Mouse (Mus musculus): ENCODE measurements around the gene Sbsn. TPM values are rescaled to one million over a fixed set of nuclear protein-coding genes. Genes with fewer than 3 reads are reported as not detected.

Sbsn gene
- polyA plus RNA-seq, 1 experiment from 2014 or later: 163 TPM

- ATAC-seq (ENCODE audit: insufficient number of reproducible peaks, low FRiP score, low TSS enrichment, low read depth): no peak
- Histone ChIP-seq H3K9ac (no peak overlapping the region), H3K4me2 (replicated peaks) (no peak overlapping the region), H3K4me3 (replicated peaks) (no peak overlapping the region), H3K36me3 (no peaks in the 10 kb centered on the region), H3K27ac (replicated peaks) (no peak overlapping the region), H3K9me3 (replicated peaks) (no peaks in the 10 kb centered on the region), H3K4me1 (peaks cover 5% of the 10 kb centered on the region; the same call in 1 of the 2 replicates), H3K27me3 (no peaks in the 10 kb centered on the region)
- WGBS: 64% methylated on average over 1 of the region's 1 CpGs
These were observed 33.9 kb downstream of the Sbsn start for GRCm38 (mm10) chr7:30785154-30785553.

- Histone ChIP-seq H3K27me3 (no peaks in the 10 kb centered on the region), H3K4me3 (replicated peaks) (no peak overlapping the region), H3K4me1 (peaks cover 5% of the 10 kb centered on the region; the same call in 1 of the 2 replicates), H3K4me2 (replicated peaks) (no peak overlapping the region), H3K27ac (replicated peaks) (0 out of 2 replicates have a peak overlapping the region, but pooled peaks have one; percentile 23), H3K9me3 (replicated peaks) (no peaks in the 10 kb centered on the region), H3K9ac (no peak overlapping the region), H3K36me3 (no peaks in the 10 kb centered on the region)
- WGBS: 53% methylated on average over 13 of the region's 13 CpGs
- no peak for ATAC-seq (ENCODE audit: insufficient number of reproducible peaks, low FRiP score, low TSS enrichment, low read depth)
These were observed 34.7 kb downstream of the Sbsn start for GRCm38 (mm10) chr7:30785721-30786546.

DNA sequence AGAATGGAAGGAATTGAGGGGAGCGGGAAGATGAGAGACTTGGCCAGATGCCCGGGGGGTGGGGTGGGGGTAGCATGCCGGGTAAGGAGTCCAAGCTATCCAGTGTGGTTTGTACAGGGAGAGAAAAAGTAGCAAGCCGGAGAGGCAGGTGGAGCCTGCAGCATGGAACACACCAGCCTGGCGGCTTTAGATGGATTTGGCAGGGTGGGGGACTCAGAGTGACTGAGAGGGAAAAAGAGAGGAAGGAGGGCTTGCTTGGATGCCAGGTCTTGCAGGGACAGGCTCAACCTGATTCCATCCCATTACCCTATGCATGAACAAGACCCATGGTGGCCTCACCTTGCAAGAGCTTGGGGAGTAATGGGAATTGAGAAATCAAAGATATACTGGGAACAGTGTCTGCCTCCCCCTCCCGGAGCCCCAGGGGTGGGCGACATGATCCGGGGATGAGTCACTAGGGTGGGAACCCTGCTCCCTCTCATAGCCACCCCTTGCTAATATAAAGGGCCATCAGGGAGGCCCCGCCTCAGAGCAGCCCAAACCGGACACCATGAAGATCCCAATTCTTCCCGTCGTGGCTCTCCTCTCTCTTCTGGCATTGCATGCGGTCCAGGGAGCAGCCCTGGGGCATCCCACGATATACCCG is 36.2 kb downstream of the Sbsn start, which contains the start of gene Krtdap:
Gene Krtdap, plus strand, starts transcription at position 520 of the 646 bp plus-strand sequence.
- 30% methylated on average over 15 of the region's 15 CpGs for WGBS
- ATAC-seq (ENCODE audit: insufficient number of reproducible peaks, low FRiP score, low TSS enrichment, low read depth): peak; percentile 31; the same call in 1 of the 2 replicates
- Histone ChIP-seq H3K9me3 (replicated peaks) (no peaks in the 10 kb centered on the region), H3K4me2 (replicated peaks) (peak within 1 kb of the TSS; percentile 15; the same call in 1 of the 2 replicates), H3K36me3 (no peaks in the 10 kb centered on the region), H3K27ac (replicated peaks) (peak within 1 kb of the TSS; percentile 65), H3K4me3 (replicated peaks) (peak within 1 kb of the TSS; percentile 29), H3K4me1 (peaks cover 5% of the 10 kb centered on the region; the same call in 1 of the 2 replicates), H3K27me3 (no peaks in the 10 kb centered on the region), H3K9ac (no peak within 1 kb of the TSS)

DNA sequence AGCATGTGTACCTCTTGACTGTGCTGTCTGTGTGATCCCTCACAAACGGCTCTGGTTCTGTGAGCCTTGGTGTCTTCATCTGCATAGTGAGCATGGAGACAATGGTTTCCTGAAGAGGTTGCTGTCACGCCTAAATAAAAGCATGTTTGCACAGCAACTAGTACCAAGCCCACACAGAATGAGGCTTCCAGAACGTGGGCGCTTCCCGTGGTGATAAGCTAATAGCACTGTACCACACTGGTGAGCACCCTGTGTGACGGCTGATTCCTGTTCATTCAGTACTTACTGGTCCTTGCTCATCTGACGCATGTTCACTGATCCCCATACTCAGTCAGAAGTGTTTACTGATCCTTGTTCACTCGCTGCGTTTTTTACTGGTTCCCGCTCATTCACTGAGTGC is 38.9 kb downstream of the Sbsn start:
- 78% methylated on average over 10 of the region's 10 CpGs for WGBS
- Histone ChIP-seq H3K9me3 (replicated peaks) (no peaks in the 10 kb centered on the region), H3K9ac (no peak overlapping the region), H3K36me3 (no peaks in the 10 kb centered on the region), H3K27ac (replicated peaks) (no peak overlapping the region), H3K4me2 (replicated peaks) (0 out of 2 replicates have a peak overlapping the region, but pooled peaks have one; percentile 3), H3K4me3 (replicated peaks) (no peak overlapping the region), H3K27me3 (no peaks in the 10 kb centered on the region), H3K4me1 (peaks cover 5% of the 10 kb centered on the region; the same call in 1 of the 2 replicates)
- ATAC-seq (ENCODE audit: insufficient number of reproducible peaks, low FRiP score, low TSS enrichment, low read depth): no peak

DNA sequence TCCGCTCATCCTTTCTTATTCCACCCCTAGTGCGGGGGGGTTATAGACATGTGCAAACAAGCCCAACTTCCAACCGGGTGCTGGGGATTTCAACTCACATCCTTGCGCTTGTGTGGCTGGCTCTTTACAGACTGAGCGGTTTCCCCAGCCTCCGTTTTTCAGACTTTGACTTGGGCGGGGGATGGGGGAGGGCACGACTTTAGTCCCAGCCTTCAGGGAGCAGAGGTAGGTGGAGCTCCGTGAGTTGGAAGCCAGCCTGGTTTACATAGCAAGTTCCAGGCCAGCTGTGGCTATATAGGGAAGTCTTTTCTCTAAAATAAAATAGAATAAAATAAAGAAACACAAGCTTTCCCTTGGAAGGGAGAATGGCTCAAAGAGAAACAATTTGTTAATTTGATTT is 40.6 kb downstream of the Sbsn start:
- no peak overlapping the region for H3K27ac ChIP-seq (replicated peaks)
- no peaks in the 10 kb centered on the region for H3K27me3 ChIP-seq
- no peak overlapping the region for H3K4me3 ChIP-seq (replicated peaks)
- no peak for ATAC-seq (ENCODE audit: insufficient number of reproducible peaks, low FRiP score, low TSS enrichment, low read depth)
- 17% methylated on average over 9 of the region's 9 CpGs for WGBS
- no peak overlapping the region for H3K9ac ChIP-seq
- H3K9me3 ChIP-seq (replicated peaks): no peaks in the 10 kb centered on the region
- no peaks in the 10 kb centered on the region for H3K36me3 ChIP-seq
- no peak overlapping the region for H3K4me2 ChIP-seq (replicated peaks)
- no peaks in the 10 kb centered on the region for H3K4me1 ChIP-seq

- ATAC-seq (ENCODE audit: insufficient number of reproducible peaks, low FRiP score, low TSS enrichment, low read depth): no peak
- Histone ChIP-seq H3K36me3 (no peaks in the 10 kb centered on the region), H3K4me2 (replicated peaks) (no peak overlapping the region), H3K27ac (replicated peaks) (no peak overlapping the region), H3K4me1 (no peaks in the 10 kb centered on the region), H3K4me3 (replicated peaks) (no peak overlapping the region), H3K27me3 (no peaks in the 10 kb centered on the region), H3K9me3 (replicated peaks) (no peaks in the 10 kb centered on the region), H3K9ac (no peak overlapping the region)
These were observed 43.6 kb downstream of the Sbsn start for GRCm38 (mm10) chr7:30794921-30795320.

DNA sequence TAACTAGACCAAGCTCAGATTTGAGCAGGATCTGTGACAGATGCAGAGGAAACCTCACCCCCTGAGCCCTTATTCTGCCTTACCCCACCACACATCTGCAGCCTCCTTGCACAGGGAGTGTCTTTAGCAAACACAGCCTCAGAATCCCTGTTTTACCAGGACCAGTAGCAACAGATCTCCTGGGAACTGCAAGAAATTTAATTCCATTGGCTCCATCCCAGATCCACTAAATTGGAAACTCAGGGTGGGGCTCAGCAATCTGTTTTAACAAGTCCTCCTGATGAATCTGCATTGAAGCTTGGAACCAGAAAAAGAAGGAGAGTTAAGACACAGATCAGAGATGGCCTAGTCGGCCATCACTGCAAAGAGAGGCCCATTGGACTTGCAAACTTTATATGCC is 45.5 kb downstream of the Sbsn start:
- no peaks in the 10 kb centered on the region for H3K27me3 ChIP-seq
- H3K9me3 ChIP-seq (replicated peaks): no peaks in the 10 kb centered on the region
- H3K9ac ChIP-seq: no peak overlapping the region
- H3K27ac ChIP-seq (replicated peaks): peak overlapping the region; percentile 66; the same call in 1 of the 2 replicates
- no peak for ATAC-seq (ENCODE audit: insufficient number of reproducible peaks, low FRiP score, low TSS enrichment, low read depth)
- H3K4me2 ChIP-seq (replicated peaks): no peak overlapping the region
- no peaks in the 10 kb centered on the region for H3K4me1 ChIP-seq
- 69% methylated on average over 1 of the region's 1 CpGs for WGBS
- no peaks in the 10 kb centered on the region for H3K36me3 ChIP-seq
- no peak overlapping the region for H3K4me3 ChIP-seq (replicated peaks)

GRCm38 (mm10) chr7:30800653-30801052 is 49.4 kb downstream of the Sbsn start:
- no peak for ATAC-seq (ENCODE audit: insufficient number of reproducible peaks, low FRiP score, low TSS enrichment, low read depth)
- Histone ChIP-seq H3K4me1 (no peaks in the 10 kb centered on the region), H3K27me3 (no peaks in the 10 kb centered on the region), H3K9ac (no peak overlapping the region), H3K27ac (replicated peaks) (no peak overlapping the region), H3K4me2 (replicated peaks) (no peak overlapping the region), H3K9me3 (replicated peaks) (no peaks in the 10 kb centered on the region), H3K4me3 (replicated peaks) (no peak overlapping the region), H3K36me3 (no peaks in the 10 kb centered on the region)

GRCm38 (mm10) chr7:30803256-30803655 is 52.0 kb downstream of the Sbsn start:
- ATAC-seq (ENCODE audit: insufficient number of reproducible peaks, low FRiP score, low TSS enrichment, low read depth): no peak

DNA sequence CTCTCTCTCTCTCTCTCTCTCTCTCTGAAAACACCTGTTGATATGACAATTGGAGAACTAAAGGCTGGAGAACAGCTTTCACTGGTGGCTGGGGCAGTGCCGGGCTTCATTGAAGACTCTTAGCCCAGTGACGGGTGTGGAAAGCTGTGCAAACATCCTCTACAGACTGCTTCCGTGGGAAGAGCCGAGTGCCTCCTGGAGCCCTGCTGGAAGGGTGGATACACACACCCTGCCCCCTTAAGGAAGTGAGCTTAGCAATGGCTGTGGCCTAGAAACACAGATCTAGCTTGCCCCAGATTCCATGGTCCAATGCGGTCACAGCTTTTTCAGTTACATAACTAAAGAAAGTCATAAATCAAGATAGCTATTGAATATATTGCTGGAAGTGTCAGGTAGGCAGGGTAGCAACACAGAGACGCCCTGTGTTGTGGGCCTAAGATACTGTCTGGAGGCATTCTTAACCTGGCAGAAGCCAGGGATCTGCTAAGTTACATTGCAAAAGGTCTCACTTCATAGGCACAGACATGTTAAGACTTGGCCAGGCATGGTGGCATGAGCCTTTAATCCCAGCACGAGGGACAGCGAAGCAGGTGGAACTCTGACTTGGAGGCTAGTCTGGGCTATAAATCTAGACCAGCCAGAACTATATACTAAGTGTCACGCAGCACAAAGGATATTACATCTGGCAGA is 52.9 kb downstream of the Sbsn start:
- Histone ChIP-seq H3K27ac (replicated peaks) (no peak overlapping the region), H3K36me3 (no peaks in the 10 kb centered on the region), H3K4me1 (no peaks in the 10 kb centered on the region), H3K9ac (no peak overlapping the region), H3K4me2 (replicated peaks) (no peak overlapping the region), H3K9me3 (replicated peaks) (no peaks in the 10 kb centered on the region), H3K4me3 (replicated peaks) (no peak overlapping the region), H3K27me3 (no peaks in the 10 kb centered on the region)
- ATAC-seq (ENCODE audit: insufficient number of reproducible peaks, low FRiP score, low TSS enrichment, low read depth): no peak
- 78% methylated on average over 9 of the region's 9 CpGs for WGBS

More at GRCm38 (mm10) chr7:30803256-30803655, 52.0 kb downstream of the Sbsn start:
- Histone ChIP-seq H3K27ac (replicated peaks) (no peak overlapping the region), H3K36me3 (no peaks in the 10 kb centered on the region), H3K27me3 (no peaks in the 10 kb centered on the region), H3K4me2 (replicated peaks) (no peak overlapping the region), H3K4me1 (no peaks in the 10 kb centered on the region), H3K4me3 (replicated peaks) (no peak overlapping the region), H3K9me3 (replicated peaks) (no peaks in the 10 kb centered on the region), H3K9ac (no peak overlapping the region)
- 93% methylated on average over 3 of the region's 3 CpGs for WGBS

Data from embryonic facial prominence, embryonic 15.5 days (tissue).